Mouse (Mus musculus): ENCODE data around the gene Tmem160. TPM values are rescaled to one million over a fixed set of nuclear protein-coding genes. Genes with fewer than 3 reads are reported as not detected.

Gene Tmem160
- polyA plus RNA-seq (2014; fragmentation: Nextera tagmentation; extraction: Ambion mirVana): 67.2 and 75.4 TPM in 2 replicates

DNA sequence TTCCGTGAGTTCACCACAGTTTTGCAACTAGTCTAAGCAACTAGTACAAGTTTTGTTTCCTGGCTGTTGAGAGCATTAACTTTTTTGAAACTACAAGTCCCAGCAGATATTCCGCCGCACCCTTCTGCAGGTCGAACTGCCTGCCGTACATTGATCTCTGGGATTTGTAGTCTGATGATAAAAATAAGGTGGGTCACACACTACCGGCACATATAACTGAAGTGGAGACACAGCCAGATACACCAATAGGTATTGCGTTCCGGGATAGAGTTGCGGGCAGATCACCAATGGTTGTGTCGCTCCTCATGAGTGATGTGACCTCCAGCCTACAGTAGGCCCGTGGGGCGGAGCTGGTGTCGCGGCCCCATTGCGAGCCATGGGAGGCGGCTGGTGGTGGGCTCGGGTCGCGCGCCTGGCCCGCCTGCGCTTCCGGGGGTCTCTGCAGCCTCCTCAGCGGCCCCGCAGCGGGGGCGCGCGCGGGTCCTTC lies at the start of gene Tmem160:
Gene Tmem160 (plus strand): TSS at position 193 of the 487 bp plus-strand sequence.
- peak; percentile 99 for ATAC-seq
- Histone ChIP-seq H3K4me3 (ENCODE audit: low read depth, low read length) (peak within 1 kb of the TSS; percentile 73), H3K4me1 (ENCODE audit: control insufficient read depth, insufficient read depth, low read length) (no peaks in the 10 kb centered on the region), H3K4me2 (ENCODE audit: low read length) (peak within 1 kb of the TSS; percentile 75), H3K9me3 (replicated peaks; ENCODE audit: control insufficient read depth, low read length) (no peaks in the 10 kb centered on the region), H3K27ac (ENCODE audit: low read depth, low read length) (peak within 1 kb of the TSS; percentile 48; the same call in 1 of the 2 replicates), H3K27me3 (replicated peaks; ENCODE audit: control insufficient read depth, insufficient read depth, low read length) (no peaks in the 10 kb centered on the region), H3K36me3 (ENCODE audit: control insufficient read depth, insufficient read depth, low read length) (0 out of 2 replicates have a peak, but pooled peaks cover 8% of the 10 kb centered on the region), H3K9ac (ENCODE audit: low read length) (peak within 1 kb of the TSS; percentile 71)
- 1% methylated on average over 30 of the region's 30 CpGs for WGBS
- peak; percentile 97 for DNase-seq (ENCODE audit: low spot score)

DNA sequence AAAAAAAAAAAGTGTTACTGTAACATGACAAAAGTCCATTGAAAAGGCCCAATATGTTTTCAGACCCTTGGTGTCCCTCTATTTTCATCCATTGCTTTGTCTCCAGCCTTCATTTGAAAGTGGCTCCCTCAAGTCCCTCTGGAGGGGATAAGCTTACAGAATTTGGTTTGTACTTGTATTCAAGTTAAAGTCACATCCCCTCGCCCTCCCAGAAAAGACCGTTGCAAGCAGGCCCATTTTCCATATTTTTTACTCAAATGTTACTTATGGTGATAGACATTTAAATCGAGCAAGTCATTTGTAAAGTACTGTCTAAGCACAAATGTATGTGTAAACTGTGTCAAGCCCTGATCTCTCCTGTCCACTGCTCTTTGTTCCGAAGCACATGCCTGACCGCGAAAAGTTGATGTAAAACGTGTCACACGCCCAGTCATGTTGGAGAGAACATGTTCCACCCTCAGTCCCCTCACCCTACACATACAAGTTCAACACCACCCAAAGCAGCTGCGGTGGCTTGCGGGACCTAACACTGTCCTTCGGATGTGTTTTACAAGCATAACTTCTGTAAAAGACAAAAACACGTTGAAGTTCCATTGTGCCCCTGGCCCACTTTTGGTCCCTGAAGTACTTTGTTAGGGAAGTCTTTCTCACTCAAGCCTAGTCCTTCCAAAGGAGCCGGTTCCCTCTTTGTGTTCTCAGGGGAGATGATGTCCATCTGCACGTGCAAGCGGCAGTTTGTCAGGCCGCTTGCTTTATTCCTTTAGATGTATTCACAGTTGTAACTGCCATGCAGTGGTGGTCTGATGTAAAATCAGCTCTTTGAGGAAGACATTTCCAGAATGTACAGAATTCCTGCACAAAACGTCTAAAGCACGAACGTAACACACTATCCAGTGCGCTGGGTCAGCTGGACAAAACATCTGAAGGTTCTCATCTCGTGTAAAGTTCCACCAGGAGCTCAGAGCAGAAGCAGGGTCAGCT lies 49.3 kb upstream of the Tmem160 start:
- Histone ChIP-seq H3K27me3 (replicated peaks; ENCODE audit: control insufficient read depth, insufficient read depth, low read length) (no peaks in the 10 kb centered on the region), H3K4me1 (ENCODE audit: control insufficient read depth, insufficient read depth, low read length) (peaks cover 19% of the 10 kb centered on the region), H3K36me3 (ENCODE audit: control insufficient read depth, insufficient read depth, low read length) (no peaks in the 10 kb centered on the region), H3K4me2 (ENCODE audit: low read length) (peak overlapping the region; percentile 94), H3K27ac (ENCODE audit: low read depth, low read length) (peak overlapping the region; percentile 100), H3K4me3 (ENCODE audit: low read depth, low read length) (peak overlapping the region; percentile 80), H3K9ac (ENCODE audit: low read length) (peak overlapping the region; percentile 100), H3K9me3 (replicated peaks; ENCODE audit: control insufficient read depth, low read length) (no peaks in the 10 kb centered on the region)
- WGBS: 29% methylated on average over 21 of the region's 21 CpGs
- peak; percentile 49 for DNase-seq (ENCODE audit: low spot score)
- ATAC-seq: no peak

DNA sequence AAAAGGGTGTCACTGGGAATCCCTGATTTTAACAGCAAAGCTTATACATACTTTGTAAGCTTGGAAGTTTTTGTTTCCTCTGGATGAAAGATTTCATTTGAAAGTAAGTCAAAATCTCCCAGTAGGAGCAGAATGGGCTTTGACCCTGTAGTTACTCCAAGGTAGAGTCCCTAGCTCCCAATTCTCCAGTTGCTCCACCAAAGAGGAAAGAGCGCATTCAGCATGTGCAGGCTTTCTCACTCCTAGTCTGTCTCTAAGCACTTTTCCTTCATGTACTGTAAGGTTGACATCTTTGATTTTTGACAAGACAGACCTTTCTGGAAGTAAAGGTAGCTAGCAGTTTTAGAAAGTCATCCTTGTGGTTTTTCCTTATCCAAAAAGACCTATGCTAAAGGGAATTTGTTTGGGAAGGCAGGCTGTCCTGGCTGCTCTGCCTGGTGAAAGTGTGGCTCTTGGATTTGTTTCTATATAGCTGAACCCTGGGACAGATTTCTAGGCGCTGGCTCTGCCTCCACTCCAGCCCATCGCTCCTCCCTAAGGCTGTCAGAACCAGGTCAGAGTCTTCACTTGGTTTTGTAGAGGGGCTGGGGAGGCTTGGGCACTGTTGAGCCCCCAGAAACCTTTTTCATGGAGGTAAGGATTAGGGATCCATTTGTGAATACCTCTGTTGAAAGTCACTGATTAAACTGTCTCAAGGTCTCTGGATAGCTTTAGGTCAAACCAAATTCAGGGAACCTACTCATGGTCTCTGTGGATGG lies 48.1 kb upstream of the Tmem160 start:
- peaks cover 19% of the 10 kb centered on the region for H3K4me1 ChIP-seq (ENCODE audit: control insufficient read depth, insufficient read depth, low read length)
- H3K9ac ChIP-seq (ENCODE audit: low read length): peak overlapping the region; percentile 36; the same call in 1 of the 2 replicates
- H3K9me3 ChIP-seq (replicated peaks; ENCODE audit: control insufficient read depth, low read length): no peaks in the 10 kb centered on the region
- H3K4me2 ChIP-seq (ENCODE audit: low read length): peak overlapping the region; percentile 94
- H3K36me3 ChIP-seq (ENCODE audit: control insufficient read depth, insufficient read depth, low read length): no peaks in the 10 kb centered on the region
- no peak overlapping the region for H3K27ac ChIP-seq (ENCODE audit: low read depth, low read length)
- WGBS: 88% methylated on average over 3 of the region's 3 CpGs
- no peaks in the 10 kb centered on the region for H3K27me3 ChIP-seq (replicated peaks; ENCODE audit: control insufficient read depth, insufficient read depth, low read length)
- H3K4me3 ChIP-seq (ENCODE audit: low read depth, low read length): no peak overlapping the region
- ATAC-seq (no peak), DNase-seq (ENCODE audit: low spot score) (no peak)

GRCm38 (mm10) chr7:16405073-16405455 lies 47.5 kb upstream of the Tmem160 start:
- no peak for DNase-seq (ENCODE audit: low spot score)
- ATAC-seq: no peak
- Histone ChIP-seq H3K4me1 (ENCODE audit: control insufficient read depth, insufficient read depth, low read length) (peaks cover 19% of the 10 kb centered on the region), H3K9me3 (replicated peaks; ENCODE audit: control insufficient read depth, low read length) (no peaks in the 10 kb centered on the region), H3K9ac (ENCODE audit: low read length) (peak overlapping the region; percentile 37; the same call in 1 of the 2 replicates), H3K4me2 (ENCODE audit: low read length) (peak overlapping the region; percentile 26), H3K4me3 (ENCODE audit: low read depth, low read length) (no peak overlapping the region), H3K36me3 (ENCODE audit: control insufficient read depth, insufficient read depth, low read length) (no peaks in the 10 kb centered on the region; the same call in 1 of the 2 replicates), H3K27ac (ENCODE audit: low read depth, low read length) (0 out of 2 replicates have a peak overlapping the region, but pooled peaks have one; percentile 39), H3K27me3 (replicated peaks; ENCODE audit: control insufficient read depth, insufficient read depth, low read length) (no peaks in the 10 kb centered on the region)
- 82% methylated on average over 2 of the region's 2 CpGs for WGBS

DNA sequence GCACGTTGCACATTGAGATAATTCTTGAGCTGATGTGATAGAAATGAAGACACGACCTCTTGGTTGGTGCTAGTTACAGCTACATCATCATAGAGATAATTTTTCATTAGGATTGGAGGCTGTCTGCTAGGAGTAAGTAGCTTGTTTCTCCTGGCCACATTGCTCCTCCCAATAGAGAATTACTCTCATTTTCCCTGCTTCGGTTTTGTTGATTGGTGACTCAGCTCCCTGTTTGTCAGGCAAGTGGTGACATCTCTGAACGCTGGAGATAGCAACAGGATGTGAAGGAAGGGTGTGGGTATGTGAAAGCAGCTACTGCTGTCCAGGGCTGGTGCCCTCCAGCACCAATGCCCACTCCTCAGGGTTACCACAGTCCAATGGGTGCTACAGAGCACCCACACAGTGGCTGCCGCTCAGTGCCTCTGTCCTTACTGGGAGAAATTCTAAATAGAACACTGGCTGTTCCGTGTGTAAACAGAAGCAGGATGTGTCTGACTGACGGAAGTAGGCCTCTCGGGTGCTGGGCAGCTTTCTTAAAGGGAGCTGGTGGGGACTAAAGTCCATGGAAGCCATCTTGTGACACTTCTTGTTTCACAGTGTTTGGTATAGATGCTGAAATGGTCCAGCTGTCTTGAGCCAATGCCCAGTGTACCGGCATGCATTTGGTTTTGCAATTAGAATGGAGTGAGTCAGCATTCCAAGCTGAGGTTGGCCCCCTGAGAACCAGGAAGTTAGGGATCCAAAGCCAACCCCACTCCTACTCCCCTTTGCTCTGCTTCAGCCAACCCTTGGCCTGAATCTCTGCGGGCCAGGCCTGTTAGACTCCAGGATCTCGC lies 46.8 kb upstream of the Tmem160 start:
- no peak for DNase-seq (ENCODE audit: low spot score)
- Histone ChIP-seq H3K27me3 (replicated peaks; ENCODE audit: control insufficient read depth, insufficient read depth, low read length) (no peaks in the 10 kb centered on the region), H3K4me1 (ENCODE audit: control insufficient read depth, insufficient read depth, low read length) (peaks cover 19% of the 10 kb centered on the region), H3K9me3 (replicated peaks; ENCODE audit: control insufficient read depth, low read length) (no peaks in the 10 kb centered on the region), H3K4me2 (ENCODE audit: low read length) (peak overlapping the region; percentile 26), H3K27ac (ENCODE audit: low read depth, low read length) (0 out of 2 replicates have a peak overlapping the region, but pooled peaks have one; percentile 39), H3K9ac (ENCODE audit: low read length) (peak overlapping the region; percentile 37; the same call in 1 of the 2 replicates), H3K4me3 (ENCODE audit: low read depth, low read length) (no peak overlapping the region), H3K36me3 (ENCODE audit: control insufficient read depth, insufficient read depth, low read length) (no peaks in the 10 kb centered on the region; the same call in 1 of the 2 replicates)
- ATAC-seq: no peak
- WGBS: 79% methylated on average over 11 of the region's 11 CpGs

GRCm38 (mm10) chr7:16406978-16407377 lies 45.6 kb upstream of the Tmem160 start:
- WGBS: 93% methylated on average over 3 of the region's 3 CpGs
- no peak overlapping the region for H3K27ac ChIP-seq (ENCODE audit: low read depth, low read length)
- no peak for DNase-seq (ENCODE audit: low spot score)
- no peaks in the 10 kb centered on the region for H3K9me3 ChIP-seq (replicated peaks; ENCODE audit: control insufficient read depth, low read length)
- peaks cover 19% of the 10 kb centered on the region for H3K4me1 ChIP-seq (ENCODE audit: control insufficient read depth, insufficient read depth, low read length)
- no peak overlapping the region for H3K4me2 ChIP-seq (ENCODE audit: low read length)
- H3K27me3 ChIP-seq (replicated peaks; ENCODE audit: control insufficient read depth, insufficient read depth, low read length): no peaks in the 10 kb centered on the region
- no peak overlapping the region for H3K9ac ChIP-seq (ENCODE audit: low read length)
- no peak overlapping the region for H3K4me3 ChIP-seq (ENCODE audit: low read depth, low read length)
- ATAC-seq: no peak
- no peaks in the 10 kb centered on the region; the same call in 1 of the 2 replicates for H3K36me3 ChIP-seq (ENCODE audit: control insufficient read depth, insufficient read depth, low read length)

DNA sequence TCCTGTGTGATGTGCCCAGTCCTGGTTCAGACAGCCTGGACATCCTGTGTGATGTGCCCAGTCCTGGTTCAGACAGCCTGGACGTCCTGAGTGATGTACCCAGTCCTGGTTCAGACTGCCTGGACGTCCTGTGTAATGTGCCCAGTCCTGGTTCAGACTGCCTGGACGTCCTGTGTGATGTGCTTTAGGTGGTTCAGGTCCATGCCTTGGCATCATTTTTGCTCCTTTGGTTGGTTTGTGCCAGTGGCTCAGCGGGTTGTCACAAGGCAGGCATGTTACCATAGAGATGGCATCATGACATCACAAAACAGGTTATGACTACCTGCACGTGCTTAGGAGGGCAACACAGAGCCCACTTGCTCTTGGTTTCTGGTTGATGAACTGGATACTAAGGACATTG lies 41.5 kb upstream of the Tmem160 start:
- Histone ChIP-seq H3K9ac (ENCODE audit: low read length) (no peak overlapping the region), H3K4me1 (ENCODE audit: control insufficient read depth, insufficient read depth, low read length) (peaks cover 6% of the 10 kb centered on the region; the same call in 1 of the 2 replicates), H3K4me2 (ENCODE audit: low read length) (no peak overlapping the region), H3K27ac (ENCODE audit: low read depth, low read length) (no peak overlapping the region), H3K27me3 (replicated peaks; ENCODE audit: control insufficient read depth, insufficient read depth, low read length) (no peaks in the 10 kb centered on the region), H3K36me3 (ENCODE audit: control insufficient read depth, insufficient read depth, low read length) (peaks cover 7% of the 10 kb centered on the region; the same call in 1 of the 2 replicates), H3K9me3 (replicated peaks; ENCODE audit: control insufficient read depth, low read length) (no peaks in the 10 kb centered on the region), H3K4me3 (ENCODE audit: low read depth, low read length) (no peak overlapping the region)
- ATAC-seq: no peak
- 88% methylated on average over 5 of the region's 5 CpGs for WGBS
- DNase-seq (ENCODE audit: low spot score): no peak

Data from forebrain, embryonic 14.5 days (tissue).